Mouse (Mus musculus) neural tube, embryonic 14.5 days (tissue): ENCODE results near the gene Def6. TPM values are rescaled to one million over a fixed set of nuclear protein-coding genes. Genes with fewer than 3 reads are reported as not detected.

Experiments used
- ATAC-seq: fragments of 200-750 bp; cut with Nextera tagmentation; 2 replicates; pipeline ENCODE4 v1.8.0; 2017; ENCODE audit warnings: low read depth, mild to moderate bottlenecking, moderate TSS enrichment, moderate library complexity
- H3K27ac ChIP-seq: fragments of 300-500 bp; sonication (generic); 2 replicates; pipeline ENCODE4 v1.5.1; 2014; ENCODE audit warnings: low read depth, mild to moderate bottlenecking, control low read depth, low read length, moderate library complexity, mixed read lengths
- H3K27me3 ChIP-seq: fragments of 300-500 bp; sonication (generic); 2 replicates; pipeline ENCODE4 v1.6.1; 2014; ENCODE audit warnings: low read length; ENCODE audit not compliant: control insufficient read depth, insufficient read depth
- H3K36me3 ChIP-seq: fragments of 300-500 bp; sonication (generic); 2 replicates; pipeline ENCODE4 v1.6.1; 2014; ENCODE audit warnings: low read length, mixed read lengths; ENCODE audit not compliant: control insufficient read depth, insufficient read depth
- H3K4me1 ChIP-seq: fragments of 300-500 bp; sonication (generic); 2 replicates; pipeline ENCODE4 v1.6.1; 2014; ENCODE audit warnings: low read length; ENCODE audit not compliant: control insufficient read depth, insufficient read depth
- H3K4me2 ChIP-seq: fragments of 300-500 bp; sonication (generic); 2 replicates; pipeline ENCODE4 v1.6.1; 2014; ENCODE audit warnings: mild to moderate bottlenecking, low read depth, low read length, control low read depth
- H3K4me3 ChIP-seq: fragments of 300-500 bp; sonication (generic); 2 replicates; pipeline ENCODE4 v1.5.1; 2014; ENCODE audit warnings: low read depth, low read length, control low read depth, mixed read lengths
- H3K9ac ChIP-seq: fragments of 300-500 bp; sonication (generic); replicated peaks from 2 replicates; pipeline ENCODE4 v1.6.1; 2014; ENCODE audit warnings: low read depth, mild to moderate bottlenecking, control low read depth, low read length, mixed read lengths
- H3K9me3 ChIP-seq: fragments of 300-500 bp; sonication (generic); 2 replicates; pipeline ENCODE4 v1.6.1; 2016; ENCODE audit warnings: low read length; ENCODE audit not compliant: control insufficient read depth
- WGBS: fragments of 180-500 bp; shearing (Covaris S2); extraction: QIAGEN DNeasy Blood & Tissue Kit; methylation state at CpG from one replicate; pipeline ENCODE4 v1.1.7; 2014; 5-methylcytosine and 5-hydroxymethylcytosine counted together
- polyA plus RNA-seq: library from polyadenylated mRNA; unstranded; fragments of >200 nt; fragmentation: Nextera tagmentation; extraction: Ambion mirVana; gene quantifications from 2 replicates; pipeline ENCODE4 v1.2.1, GENCODE M21; 2014

Gene Def6
- polyA plus RNA-seq, 1 experiment from 2014 or later: 5.0 TPM

DNA sequence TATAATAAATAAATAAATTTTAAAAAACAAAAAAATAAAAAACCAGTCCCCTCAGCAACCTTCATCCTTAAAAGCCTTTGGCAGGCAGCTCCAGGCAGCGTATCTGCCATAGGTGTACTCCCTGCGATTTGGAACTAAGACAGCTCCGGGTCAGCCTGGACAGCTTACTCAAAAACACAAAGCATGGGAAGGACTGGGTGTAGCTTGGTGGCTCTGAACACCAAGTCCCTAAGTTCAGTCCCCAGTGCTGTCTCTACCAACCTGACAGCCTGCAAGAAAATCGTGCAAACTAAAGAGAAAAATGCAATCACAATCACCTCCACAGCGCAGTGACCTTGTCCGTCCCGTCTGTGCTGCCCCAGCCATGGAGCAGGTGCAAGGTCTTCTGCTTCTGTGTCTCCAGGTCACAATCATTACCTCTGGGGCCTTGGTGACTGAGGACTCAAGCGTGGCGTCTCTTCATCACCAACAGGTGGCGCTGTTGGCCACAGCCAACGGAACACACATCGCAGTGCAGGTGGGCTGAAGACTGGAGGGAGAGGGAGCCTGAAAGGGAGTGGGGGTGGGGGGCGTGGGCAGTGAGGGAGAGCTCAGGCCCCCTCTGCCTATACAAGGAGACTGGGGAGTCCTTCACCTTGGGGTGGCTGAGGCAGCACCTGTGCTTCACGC is 3.4 kb upstream of the Def6 start:
- Histone ChIP-seq H3K27ac (no peak overlapping the region), H3K9me3 (no peaks in the 10 kb centered on the region), H3K36me3 (peaks cover 35% of the 10 kb centered on the region), H3K27me3 (no peaks in the 10 kb centered on the region), H3K4me1 (no peaks in the 10 kb centered on the region), H3K4me3 (no peak overlapping the region), H3K4me2 (no peak overlapping the region), H3K9ac (no peak overlapping the region)
- 41% methylated on average over 14 of the region's 14 CpGs for WGBS
- ATAC-seq: no peak

GRCm38 (mm10) chr17:28205443-28205842 is 2.1 kb upstream of the Def6 start:
- no peak overlapping the region for H3K9ac ChIP-seq
- no peak overlapping the region for H3K4me3 ChIP-seq
- 0 out of 2 replicates have a peak, but pooled peaks have one; percentile 9 for ATAC-seq
- H3K4me2 ChIP-seq: no peak overlapping the region
- no peaks in the 10 kb centered on the region for H3K27me3 ChIP-seq
- no peak overlapping the region for H3K27ac ChIP-seq
- no peaks in the 10 kb centered on the region for H3K9me3 ChIP-seq
- peaks cover 26% of the 10 kb centered on the region for H3K36me3 ChIP-seq
- no peaks in the 10 kb centered on the region for H3K4me1 ChIP-seq
- whole genome bisulfite sequencing: 90% methylated on average over 8 of the region's 8 CpGs

DNA sequence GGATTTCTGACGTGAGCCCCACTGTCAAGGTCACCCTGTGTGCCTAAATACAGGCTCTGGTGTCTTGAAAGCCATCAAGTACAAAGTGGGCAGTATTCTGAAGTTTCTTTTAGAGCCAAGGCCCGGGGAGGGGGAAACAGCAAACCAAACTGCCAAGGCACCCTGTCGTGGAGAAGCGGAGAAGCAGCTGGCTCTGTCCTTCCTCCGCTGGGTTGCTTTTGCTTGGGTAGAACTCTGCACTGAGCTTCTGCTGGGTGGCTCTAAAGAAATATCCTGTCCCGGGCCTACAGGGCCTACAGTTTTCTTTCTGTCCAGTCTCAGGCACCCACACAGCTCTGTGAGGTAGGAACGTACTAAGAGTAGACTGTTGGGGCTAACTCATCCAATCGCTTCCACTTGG is 486 bp upstream of the Def6 start:
- no peak overlapping the region for H3K27ac ChIP-seq
- no peaks in the 10 kb centered on the region for H3K9me3 ChIP-seq
- no peak overlapping the region for H3K4me3 ChIP-seq
- WGBS: 66% methylated on average over 8 of the region's 8 CpGs
- peaks cover 12% of the 10 kb centered on the region; the same call in 1 of the 2 replicates for H3K36me3 ChIP-seq
- no peak for ATAC-seq
- no peak overlapping the region for H3K4me2 ChIP-seq
- no peaks in the 10 kb centered on the region for H3K4me1 ChIP-seq
- no peak overlapping the region for H3K9ac ChIP-seq
- H3K27me3 ChIP-seq: no peaks in the 10 kb centered on the region

DNA sequence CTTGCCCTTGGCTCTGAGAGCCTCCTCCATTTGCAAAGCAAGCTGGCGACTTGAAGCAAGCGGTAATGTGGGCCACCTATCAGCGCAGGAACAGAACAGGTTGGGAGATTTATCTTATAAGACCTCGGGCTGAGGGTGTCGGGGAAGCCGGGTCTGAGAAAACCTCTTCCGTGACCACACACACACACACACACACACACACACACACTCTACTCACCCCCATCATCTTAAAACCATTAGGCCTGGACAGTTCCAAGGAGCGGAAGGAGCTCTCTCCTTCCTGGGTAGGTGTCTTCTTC is 685 bp downstream of the Def6 start:
- H3K9me3 ChIP-seq: no peaks in the 10 kb centered on the region
- no peaks in the 10 kb centered on the region for H3K4me1 ChIP-seq
- H3K27ac ChIP-seq: no peak overlapping the region
- peak overlapping the region; percentile 12; the same call in 1 of the 2 replicates for H3K4me3 ChIP-seq
- no peak overlapping the region for H3K9ac ChIP-seq
- WGBS: 90% methylated on average over 8 of the region's 8 CpGs
- H3K4me2 ChIP-seq: peak overlapping the region; percentile 34
- no peak for ATAC-seq
- H3K36me3 ChIP-seq: 0 out of 2 replicates have a peak, but pooled peaks cover under 1% of the 10 kb centered on the region
- H3K27me3 ChIP-seq: no peaks in the 10 kb centered on the region

- H3K36me3 ChIP-seq: no peaks in the 10 kb centered on the region
- no peak overlapping the region for H3K9ac ChIP-seq
- no peaks in the 10 kb centered on the region for H3K4me1 ChIP-seq
- H3K4me2 ChIP-seq: no peak overlapping the region
- no peak overlapping the region for H3K27ac ChIP-seq
- WGBS: 69% methylated on average over 4 of the region's 4 CpGs
- H3K9me3 ChIP-seq: no peaks in the 10 kb centered on the region
- H3K4me3 ChIP-seq: no peak overlapping the region
- ATAC-seq: no peak
- H3K27me3 ChIP-seq: no peaks in the 10 kb centered on the region
Measured at GRCm38 (mm10) chr17:28209457-28210110, 2.0 kb downstream of the Def6 start.

GRCm38 (mm10) chr17:28211921-28212341 is 4.4 kb downstream of the Def6 start:
- no peaks in the 10 kb centered on the region for H3K36me3 ChIP-seq
- H3K9me3 ChIP-seq: no peaks in the 10 kb centered on the region
- no peaks in the 10 kb centered on the region for H3K4me1 ChIP-seq
- H3K27me3 ChIP-seq: no peaks in the 10 kb centered on the region
- 85% methylated on average over 6 of the region's 6 CpGs for WGBS
- no peak overlapping the region for H3K27ac ChIP-seq
- H3K4me2 ChIP-seq: no peak overlapping the region
- ATAC-seq: no peak
- H3K4me3 ChIP-seq: no peak overlapping the region
- no peak overlapping the region for H3K9ac ChIP-seq

GRCm38 (mm10) chr17:28212391-28212790 is 4.8 kb downstream of the Def6 start:
- Histone ChIP-seq H3K9me3 (no peaks in the 10 kb centered on the region), H3K9ac (no peak overlapping the region), H3K4me3 (no peak overlapping the region), H3K4me1 (no peaks in the 10 kb centered on the region), H3K27ac (no peak overlapping the region), H3K36me3 (no peaks in the 10 kb centered on the region), H3K4me2 (no peak overlapping the region), H3K27me3 (no peaks in the 10 kb centered on the region)
- 83% methylated on average over 9 of the region's 9 CpGs for WGBS
- no peak for ATAC-seq

GRCm38 (mm10) chr17:28213236-28213635 is 5.7 kb downstream of the Def6 start:
- H3K9me3 ChIP-seq: no peaks in the 10 kb centered on the region
- H3K27ac ChIP-seq: no peak overlapping the region
- H3K9ac ChIP-seq: no peak overlapping the region
- no peaks in the 10 kb centered on the region for H3K4me1 ChIP-seq
- H3K27me3 ChIP-seq: no peaks in the 10 kb centered on the region
- ATAC-seq: no peak
- 41% methylated on average over 4 of the region's 4 CpGs for whole genome bisulfite sequencing
- no peaks in the 10 kb centered on the region for H3K36me3 ChIP-seq
- H3K4me3 ChIP-seq: no peak overlapping the region
- H3K4me2 ChIP-seq: no peak overlapping the region

DNA sequence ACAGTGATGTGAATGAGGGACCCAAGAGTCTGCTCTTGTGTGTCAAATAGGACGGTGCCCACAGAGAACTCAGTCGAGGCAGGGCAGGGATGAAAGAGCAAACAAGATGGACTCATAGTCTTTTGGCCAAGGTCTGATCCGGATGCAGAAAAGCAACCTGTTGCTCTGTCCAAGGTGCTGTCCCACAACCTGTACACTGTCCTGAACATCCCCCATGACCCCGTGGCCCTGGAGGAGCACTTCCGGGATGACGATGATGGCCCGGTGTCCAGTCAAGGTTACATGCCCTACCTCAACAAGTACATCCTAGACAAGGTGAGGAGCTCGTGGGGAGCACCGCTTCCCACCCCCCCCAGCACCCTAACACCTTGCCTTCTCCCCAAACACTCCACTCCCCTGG is 9.2 kb downstream of the Def6 start:
- no peaks in the 10 kb centered on the region for H3K9me3 ChIP-seq
- WGBS: 90% methylated on average over 9 of the region's 9 CpGs
- H3K4me3 ChIP-seq: no peak overlapping the region
- no peaks in the 10 kb centered on the region for H3K27me3 ChIP-seq
- H3K4me1 ChIP-seq: no peaks in the 10 kb centered on the region
- no peaks in the 10 kb centered on the region for H3K36me3 ChIP-seq
- H3K9ac ChIP-seq: no peak overlapping the region
- H3K27ac ChIP-seq: no peak overlapping the region
- no peak for ATAC-seq
- no peak overlapping the region for H3K4me2 ChIP-seq
